Mouse (Mus musculus) heart, embryonic 11.5 days (tissue): ENCODE data around the gene Rprm. TPM values are rescaled to one million over a fixed set of nuclear protein-coding genes. Genes with fewer than 3 reads are reported as not detected.

Experiments used
- ATAC-seq: fragments of 200-750 bp; cut with Nextera tagmentation; replicated peaks from 2 replicates; pipeline ENCODE4 v1.8.0; 2017; ENCODE audit warnings: moderate library complexity; ENCODE audit not compliant: insufficient number of reproducible peaks, low FRiP score, low TSS enrichment
- H3K27ac ChIP-seq: fragments of 300-500 bp; sonication (generic); 2 replicates; pipeline ENCODE4 v1.5.1; 2014; ENCODE audit warnings: mild to moderate bottlenecking, low read depth, low read length
- H3K27me3 ChIP-seq: fragments of 300-500 bp; sonication (generic); 2 replicates; pipeline ENCODE4 v1.6.1; 2014; ENCODE audit warnings: mild to moderate bottlenecking, low read length, mixed read lengths; ENCODE audit not compliant: control insufficient read depth, insufficient read depth
- H3K36me3 ChIP-seq: fragments of 300-500 bp; sonication (generic); 2 replicates; pipeline ENCODE4 v1.6.1; 2014; ENCODE audit warnings: mild to moderate bottlenecking, low read length, moderate library complexity, mixed read lengths; ENCODE audit not compliant: control insufficient read depth, insufficient read depth
- H3K4me1 ChIP-seq: fragments of 300-500 bp; sonication (generic); 2 replicates; pipeline ENCODE4 v1.6.1; 2014; ENCODE audit warnings: low read length; ENCODE audit not compliant: control insufficient read depth, insufficient read depth
- H3K4me2 ChIP-seq: fragments of 300-500 bp; sonication (generic); 2 replicates; pipeline ENCODE4 v1.6.1; 2014; ENCODE audit warnings: mild to moderate bottlenecking, moderate library complexity
- H3K4me3 ChIP-seq: fragments of 300-500 bp; sonication (generic); 2 replicates; pipeline ENCODE4 v1.5.1; 2014; ENCODE audit warnings: low read depth, low read length
- H3K9ac ChIP-seq: fragments of 300-500 bp; sonication (generic); 2 replicates; pipeline ENCODE4 v1.6.1; 2014; ENCODE audit warnings: mild to moderate bottlenecking, low read depth, low read length, moderate library complexity
- H3K9me3 ChIP-seq: fragments of 300-500 bp; sonication (generic); replicated peaks from 2 replicates; pipeline ENCODE4 v1.6.1; 2016; ENCODE audit warnings: low read length; ENCODE audit not compliant: control insufficient read depth
- WGBS: fragments of 180-500 bp; shearing (Covaris S2); extraction: QIAGEN DNeasy Blood & Tissue Kit; methylation state at CpG from one replicate; pipeline ENCODE4 v1.1.7; 2014; ENCODE audit not compliant: insufficient replicate concordance; 5-methylcytosine and 5-hydroxymethylcytosine counted together
- polyA plus RNA-seq: library from polyadenylated mRNA; unstranded; fragments of >200 nt; fragmentation: Nextera tagmentation; extraction: Ambion mirVana; gene quantifications from 2 replicates; pipeline ENCODE4 v1.2.1, GENCODE M21; 2014

The Rprm gene
- 1.1 and 2.0 TPM in 2 replicates for polyA plus RNA-seq

DNA sequence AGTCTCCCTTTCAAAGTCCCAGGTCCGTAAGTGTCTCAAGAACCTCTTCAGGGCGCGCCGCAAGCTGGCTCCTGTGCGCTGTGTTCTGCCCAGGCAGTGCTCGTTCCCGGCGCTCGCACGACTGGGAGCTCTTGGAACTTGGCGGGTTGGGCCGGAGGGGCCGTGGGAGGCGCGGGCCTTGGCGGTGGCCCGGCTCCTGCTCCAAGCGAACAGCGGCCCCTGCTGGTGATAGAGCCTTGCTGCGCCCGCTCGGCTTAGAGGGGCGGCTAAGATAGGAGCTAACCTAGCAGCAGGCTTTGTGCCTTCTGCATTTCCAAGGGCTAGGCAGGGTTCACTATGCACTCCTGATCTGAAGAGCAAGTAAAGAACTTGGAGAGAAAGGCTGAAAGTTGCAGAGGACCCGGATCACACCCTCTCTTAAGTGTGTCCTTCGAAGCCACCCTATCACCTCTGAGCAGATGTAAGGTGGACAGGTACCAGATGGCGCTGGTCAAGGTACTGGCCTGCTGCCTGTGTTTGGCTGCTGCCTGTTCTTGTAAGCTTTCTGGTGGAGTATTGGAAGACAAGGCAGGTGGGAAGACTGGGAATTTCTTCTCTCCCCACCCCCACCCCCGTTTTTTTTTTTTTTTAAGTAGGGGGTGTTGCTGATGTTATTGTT, at the start of gene Rprm:
Gene Rprm (minus strand): TSS at position 123 of the 658 bp plus-strand sequence.
- peaks cover 10% of the 10 kb centered on the region for H3K27me3 ChIP-seq
- H3K9ac ChIP-seq: peak within 1 kb of the TSS; percentile 50
- H3K4me2 ChIP-seq: peak within 1 kb of the TSS; percentile 92
- peak; percentile 86 for ATAC-seq
- H3K4me1 ChIP-seq: no peaks in the 10 kb centered on the region
- no peaks in the 10 kb centered on the region for H3K9me3 ChIP-seq
- no peak within 1 kb of the TSS for H3K27ac ChIP-seq
- 4% methylated on average over 27 of the region's 27 CpGs for WGBS
- H3K36me3 ChIP-seq: no peaks in the 10 kb centered on the region
- H3K4me3 ChIP-seq: peak within 1 kb of the TSS; percentile 50

DNA sequence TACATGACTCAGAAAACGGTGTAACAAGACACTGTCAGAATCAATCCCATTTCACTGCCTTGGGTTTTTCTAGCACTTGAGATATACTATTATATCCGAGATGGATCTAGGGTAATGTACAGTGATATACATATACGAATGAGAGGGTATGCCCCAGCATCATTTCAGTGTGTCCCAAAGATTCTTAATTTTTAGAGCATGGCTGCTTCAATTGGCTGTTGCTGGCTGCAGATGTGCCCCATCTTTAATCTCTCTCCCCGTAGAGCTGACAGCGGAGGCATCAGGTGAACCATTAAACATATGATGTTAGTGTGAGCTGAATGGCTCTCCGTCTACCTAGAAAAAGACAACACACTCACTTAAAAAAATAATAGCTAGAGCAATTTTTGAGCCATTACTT, 34.0 kb upstream of the Rprm start:
- Histone ChIP-seq H3K27me3 (no peaks in the 10 kb centered on the region), H3K9ac (no peak overlapping the region)
- ATAC-seq: no peak

DNA sequence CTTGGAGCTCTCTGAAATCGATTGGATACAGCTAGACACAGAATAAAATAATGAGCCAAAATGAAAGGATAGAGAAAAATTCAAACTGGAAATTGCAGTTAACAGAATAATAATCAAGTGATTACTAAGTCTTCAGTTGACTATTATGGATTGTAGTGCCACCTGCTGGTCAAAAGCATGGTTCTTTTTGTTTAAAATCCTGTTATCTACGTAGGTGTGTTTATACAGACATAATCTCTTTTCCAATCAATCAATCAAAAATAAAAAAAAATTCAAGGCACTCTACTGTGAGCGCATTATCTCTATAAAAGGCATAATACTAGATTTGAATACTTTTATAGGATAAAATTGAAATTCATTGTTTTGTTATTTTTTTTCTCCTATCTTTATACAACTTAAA, 33.5 kb upstream of the Rprm start:
- WGBS: 29% methylated on average over 3 of the region's 3 CpGs
- H3K4me2 ChIP-seq: no peak overlapping the region

More for the DNA sequence above, 34.0 kb upstream of the Rprm start:
- Histone ChIP-seq H3K36me3 (no peaks in the 10 kb centered on the region), H3K27ac (no peak overlapping the region), H3K9me3 (no peaks in the 10 kb centered on the region), H3K4me1 (no peaks in the 10 kb centered on the region), H3K4me2 (no peak overlapping the region), H3K4me3 (no peak overlapping the region)
- WGBS: 74% methylated on average over 6 of the region's 6 CpGs

DNA sequence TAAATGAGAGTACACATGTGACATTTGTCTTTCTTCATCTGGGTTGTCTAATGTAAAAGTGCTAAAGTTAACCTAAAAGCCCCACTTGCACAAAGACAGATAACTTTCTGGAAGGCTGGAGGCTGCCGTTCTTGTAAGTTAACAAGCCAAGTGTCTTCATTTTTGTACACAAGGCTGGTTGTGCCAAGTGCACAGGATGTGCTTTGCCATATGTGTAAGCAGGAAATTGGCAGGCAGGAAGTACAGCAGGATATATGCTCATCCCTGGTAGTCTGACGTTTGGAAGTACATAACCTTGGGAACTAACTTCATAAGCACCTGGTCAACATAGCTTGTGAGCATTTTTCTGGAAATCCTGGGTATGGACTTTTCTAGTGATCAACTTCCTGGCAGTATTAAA, 25.9 kb upstream of the Rprm start:
- WGBS: 68% methylated on average over 2 of the region's 2 CpGs
- ATAC-seq: no peak
- H3K4me3 ChIP-seq: no peak overlapping the region

More for the DNA sequence above, 33.5 kb upstream of the Rprm start:
- Histone ChIP-seq H3K36me3 (no peaks in the 10 kb centered on the region), H3K27me3 (no peaks in the 10 kb centered on the region), H3K27ac (no peak overlapping the region), H3K9ac (no peak overlapping the region), H3K9me3 (no peaks in the 10 kb centered on the region), H3K4me1 (no peaks in the 10 kb centered on the region), H3K4me3 (no peak overlapping the region)
- ATAC-seq: no peak

DNA sequence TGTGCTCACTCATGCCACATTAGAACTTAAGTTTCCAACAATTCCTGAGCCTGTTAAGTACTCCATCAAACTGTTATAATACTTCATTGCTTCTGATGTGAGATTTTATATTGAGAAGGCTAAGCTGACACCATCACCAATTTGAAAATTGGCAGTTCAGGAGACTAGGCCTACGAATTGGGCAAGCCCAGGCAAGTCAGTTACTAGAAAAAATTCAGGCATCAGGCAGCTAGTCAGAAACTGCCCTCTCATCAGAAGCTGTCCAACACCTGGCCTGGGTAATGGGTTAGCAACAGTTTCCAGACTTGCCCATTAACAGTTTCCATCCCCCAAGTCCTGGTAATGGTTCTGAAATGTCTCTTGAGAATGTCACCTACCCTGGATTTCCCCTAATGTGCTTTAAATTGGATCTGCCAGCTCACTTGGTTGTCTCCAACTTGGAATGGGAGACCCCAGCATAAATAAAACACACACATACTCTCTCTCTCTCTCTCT, 20.9 kb upstream of the Rprm start:
- Histone ChIP-seq H3K4me2 (no peak overlapping the region), H3K4me3 (no peak overlapping the region), H3K27me3 (no peaks in the 10 kb centered on the region), H3K9ac (no peak overlapping the region), H3K36me3 (no peaks in the 10 kb centered on the region), H3K27ac (no peak overlapping the region), H3K9me3 (no peaks in the 10 kb centered on the region), H3K4me1 (no peaks in the 10 kb centered on the region)
- WGBS: 63% methylated on average over 1 of the region's 1 CpGs
- no peak for ATAC-seq

More for the DNA sequence above, 25.9 kb upstream of the Rprm start:
- H3K9me3 ChIP-seq: no peaks in the 10 kb centered on the region
- no peak overlapping the region for H3K9ac ChIP-seq
- H3K27ac ChIP-seq: no peak overlapping the region
- no peak overlapping the region for H3K4me2 ChIP-seq
- no peaks in the 10 kb centered on the region for H3K4me1 ChIP-seq
- no peaks in the 10 kb centered on the region for H3K36me3 ChIP-seq
- no peaks in the 10 kb centered on the region for H3K27me3 ChIP-seq

DNA sequence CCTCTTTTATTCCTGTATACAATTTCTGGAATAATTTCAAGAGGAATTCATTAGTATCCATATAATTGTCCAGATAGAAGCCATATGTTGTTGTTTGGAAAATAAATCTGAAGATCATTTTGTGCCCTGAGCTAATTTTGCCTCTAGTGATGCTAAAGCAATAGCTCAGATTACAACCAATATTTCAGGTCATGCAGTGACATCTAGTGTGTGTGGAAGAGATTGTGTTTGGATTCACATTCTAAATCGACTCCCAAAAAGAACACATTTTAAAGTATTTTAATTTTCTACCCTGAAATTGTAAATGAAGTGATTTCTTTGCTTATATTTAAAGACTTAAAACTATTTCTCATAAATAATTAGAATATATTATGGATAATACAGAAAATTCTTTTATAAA, 14.6 kb upstream of the Rprm start:
- Histone ChIP-seq H3K4me3 (no peak overlapping the region), H3K4me2 (no peak overlapping the region), H3K27me3 (no peaks in the 10 kb centered on the region), H3K27ac (no peak overlapping the region), H3K36me3 (no peaks in the 10 kb centered on the region), H3K4me1 (no peaks in the 10 kb centered on the region), H3K9me3 (no peaks in the 10 kb centered on the region), H3K9ac (no peak overlapping the region)
- ATAC-seq: no peak
- 69% methylated on average over 1 of the region's 1 CpGs for whole genome bisulfite sequencing

DNA sequence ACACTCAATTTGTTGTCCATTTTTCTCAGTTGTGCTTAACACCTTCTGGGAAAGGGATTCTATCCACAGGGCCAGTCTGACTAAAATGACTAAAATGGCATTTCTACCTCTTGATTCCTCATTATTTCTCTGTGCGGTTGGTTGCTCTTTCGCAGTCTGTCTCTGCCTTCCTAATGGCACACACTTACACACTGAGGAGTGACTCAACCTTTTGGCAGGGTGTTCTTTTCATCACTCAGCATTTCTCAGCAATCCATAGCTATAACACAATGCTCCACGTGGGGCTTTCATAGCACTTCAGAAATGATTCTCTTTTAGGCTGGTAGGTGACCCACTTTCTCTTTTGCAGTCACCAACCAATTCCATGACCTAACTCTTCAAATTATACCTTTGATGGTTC, 7.3 kb upstream of the Rprm start:
- Histone ChIP-seq H3K27me3 (no peaks in the 10 kb centered on the region), H3K4me3 (no peak overlapping the region), H3K4me2 (no peak overlapping the region), H3K9me3 (no peaks in the 10 kb centered on the region), H3K4me1 (no peaks in the 10 kb centered on the region), H3K27ac (no peak overlapping the region), H3K9ac (no peak overlapping the region), H3K36me3 (no peaks in the 10 kb centered on the region)
- 79% methylated on average over 3 of the region's 3 CpGs for WGBS
- ATAC-seq: no peak

DNA sequence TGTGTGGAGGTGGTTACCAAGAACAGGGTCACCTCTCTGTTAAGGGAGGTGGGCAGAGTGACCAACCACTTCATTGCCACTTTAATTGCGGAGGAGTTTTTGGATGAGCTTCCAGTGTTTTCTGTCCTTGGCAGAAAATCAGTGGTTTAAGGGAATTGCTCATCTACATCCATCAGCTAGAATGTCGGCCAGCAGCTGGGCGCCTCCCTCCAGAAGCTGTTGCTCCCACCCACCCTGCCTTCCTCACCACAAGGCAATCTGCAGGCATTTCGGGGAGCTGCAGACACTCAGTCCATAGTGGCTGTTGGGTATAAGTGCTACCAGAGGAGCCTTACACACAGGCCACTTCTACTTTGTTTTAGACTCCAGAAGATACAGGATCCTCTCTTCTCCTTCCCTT, 902 bp upstream of the Rprm start:
- WGBS: 58% methylated on average over 4 of the region's 4 CpGs
- Histone ChIP-seq H3K27me3 (peaks cover 10% of the 10 kb centered on the region), H3K4me1 (no peaks in the 10 kb centered on the region), H3K9ac (no peak overlapping the region), H3K4me3 (no peak overlapping the region), H3K4me2 (no peak overlapping the region), H3K9me3 (no peaks in the 10 kb centered on the region), H3K36me3 (no peaks in the 10 kb centered on the region), H3K27ac (no peak overlapping the region)
- no peak for ATAC-seq
